Comparison of ENCODE assay signal across 16 mouse cellular contexts in genomic region chr3:41589246-41589914, GRCm38 (mm10). TPM values are rescaled to one million over a fixed set of nuclear protein-coding genes. Genes with fewer than 3 reads are reported as not detected.
A peak's percentile ranks its signal among the peaks of the same experiment; 100 is the strongest.
DNase-seq lines count a peak whose midpoint lies in the region; ATAC-seq and TF ChIP-seq lines count a peak whose summit lies in the region.
"Had no signal": no experiment of that assay in that cellular context is flagged by ENCODE, and none has a peak within 500 bp of the region (broad histone marks: within the 10 kb centered on the region; RNA-seq: fewer than 3 reads in every experiment).

No protein-coding gene starts in this region.

- 77% methylated on average over 19 of the region's 19 CpGs for WGBS in intestine, embryonic 16.5 days
- 77% methylated on average over 19 of the region's 19 CpGs for WGBS in intestine, embryonic 15.5 days
- WGBS in midbrain, postnatal 0 days, result 85% methylated on average over 19 of the region's 19 CpGs
- 79% methylated on average over 19 of the region's 19 CpGs for WGBS in midbrain, embryonic 16.5 days

- no peaks in the 10 kb centered on the region for H3K9me3 ChIP-seq in intestine, embryonic 16.5 days (ENCODE audit: control insufficient read depth, low read length)
- no peaks in the 10 kb centered on the region for H3K9me3 ChIP-seq in intestine, embryonic 15.5 days
- H3K9me3 ChIP-seq in midbrain, postnatal 0 days (ENCODE audit: low read length), result no peaks in the 10 kb centered on the region
- no peaks in the 10 kb centered on the region for H3K9me3 ChIP-seq in midbrain, embryonic 16.5 days (replicated peaks; ENCODE audit: control insufficient read depth, low read length, poor library complexity, severe bottlenecking)
- H3K9me3 ChIP-seq: limb, embryonic 12.5 days; midbrain, embryonic 12.5 days; neural tube, embryonic 12.5 days had no signal

- no peaks in the 10 kb centered on the region for H3K27me3 ChIP-seq in intestine, embryonic 16.5 days (replicated peaks; ENCODE audit: control insufficient read depth, insufficient read depth, low read length)
- no peaks in the 10 kb centered on the region for H3K27me3 ChIP-seq in intestine, embryonic 15.5 days (replicated peaks)
- no peaks in the 10 kb centered on the region for H3K27me3 ChIP-seq in midbrain, postnatal 0 days (ENCODE audit: insufficient read depth, low read length)
- H3K27me3 ChIP-seq in midbrain, embryonic 16.5 days (ENCODE audit: control insufficient read depth, insufficient read depth, low read depth, low read length), result no peaks in the 10 kb centered on the region
- H3K27me3 ChIP-seq: limb, embryonic 12.5 days; midbrain, embryonic 12.5 days; neural tube, embryonic 12.5 days had no signal

- no peak for TF ChIP-seq CTCF in midbrain, postnatal 0 days (IDR thresholded peaks at IDR 0.05)

- H3K9ac ChIP-seq in intestine, embryonic 16.5 days (ENCODE audit: low read depth, low read length), result peak overlapping the region; percentile 21
- no peak overlapping the region for H3K9ac ChIP-seq in intestine, embryonic 15.5 days
- no peak overlapping the region for H3K9ac ChIP-seq in midbrain, postnatal 0 days (replicated peaks; ENCODE audit: low read length, poor library complexity, severe bottlenecking)
- no peak overlapping the region for H3K9ac ChIP-seq in midbrain, embryonic 16.5 days (ENCODE audit: low read depth, low read length)
- H3K9ac ChIP-seq: forebrain, postnatal 0 days; limb, embryonic 12.5 days; midbrain, embryonic 12.5 days; neural tube, embryonic 12.5 days had no signal

- H3K36me3 ChIP-seq in intestine, embryonic 16.5 days (ENCODE audit: control insufficient read depth, insufficient read depth, low read length), result peaks cover 2% of the 10 kb centered on the region; the same call in 1 of the 2 replicates
- H3K36me3 ChIP-seq in intestine, embryonic 15.5 days, result 0 out of 2 replicates have a peak, but pooled peaks cover 7% of the 10 kb centered on the region
- H3K36me3 ChIP-seq in midbrain, postnatal 0 days (ENCODE audit: insufficient read depth, low read length), result peaks cover 27% of the 10 kb centered on the region
- H3K36me3 ChIP-seq in midbrain, embryonic 16.5 days (ENCODE audit: control insufficient read depth, insufficient read depth, low read length), result peaks cover 9% of the 10 kb centered on the region; the same call in 1 of the 2 replicates

- no peak overlapping the region for H3K4me2 ChIP-seq in intestine, embryonic 16.5 days (ENCODE audit: low read depth, low read length)
- H3K4me2 ChIP-seq in intestine, embryonic 15.5 days (replicated peaks), result no peak overlapping the region
- H3K4me2 ChIP-seq in midbrain, postnatal 0 days (ENCODE audit: low read depth, low read length, poor library complexity, severe bottlenecking), result no peak overlapping the region
- no peak overlapping the region for H3K4me2 ChIP-seq in midbrain, embryonic 16.5 days (ENCODE audit: low read length)
- H3K4me2 ChIP-seq: heart, embryonic 11.5 days; limb, embryonic 12.5 days; midbrain, embryonic 12.5 days; neural tube, embryonic 12.5 days had no signal

- ATAC-seq in intestine, embryonic 16.5 days, result no peak
- no peak for ATAC-seq in intestine, embryonic 15.5 days
- no peak for ATAC-seq in midbrain, postnatal 0 days (ENCODE audit: low FRiP score)
- no peak for ATAC-seq in midbrain, embryonic 16.5 days
- ATAC-seq: forebrain, postnatal 0 days had no signal

- H3K4me1 ChIP-seq in intestine, embryonic 16.5 days (ENCODE audit: control insufficient read depth, insufficient read depth, low read length), result peaks cover 36% of the 10 kb centered on the region
- H3K4me1 ChIP-seq in intestine, embryonic 15.5 days (replicated peaks), result peaks cover 22% of the 10 kb centered on the region
- H3K4me1 ChIP-seq in midbrain, postnatal 0 days (ENCODE audit: insufficient read depth, low read length), result no peaks in the 10 kb centered on the region
- no peaks in the 10 kb centered on the region for H3K4me1 ChIP-seq in midbrain, embryonic 16.5 days (ENCODE audit: control insufficient read depth, insufficient read depth, low read length)
- H3K4me1 ChIP-seq: midbrain, embryonic 12.5 days; neural tube, embryonic 12.5 days had no signal

- H3K27ac ChIP-seq in intestine, embryonic 16.5 days (ENCODE audit: low read length), result 0 out of 2 replicates have a peak overlapping the region, but pooled peaks have one; percentile 45
- H3K27ac ChIP-seq in intestine, embryonic 15.5 days, result no peak overlapping the region
- no peak overlapping the region for H3K27ac ChIP-seq in midbrain, postnatal 0 days (ENCODE audit: low read depth, low read length)
- H3K27ac ChIP-seq in midbrain, embryonic 16.5 days (ENCODE audit: low read length), result no peak overlapping the region
- H3K27ac ChIP-seq: limb, embryonic 12.5 days; midbrain, embryonic 12.5 days; neural tube, embryonic 12.5 days had no signal

- H3K4me3 ChIP-seq in intestine, embryonic 16.5 days (ENCODE audit: low read length), result no peak overlapping the region
- H3K4me3 ChIP-seq in intestine, embryonic 15.5 days (replicated peaks), result no peak overlapping the region
- H3K4me3 ChIP-seq in midbrain, postnatal 0 days (ENCODE audit: low read depth, low read length), result no peak overlapping the region
- no peak overlapping the region for H3K4me3 ChIP-seq in midbrain, embryonic 16.5 days (ENCODE audit: low read depth, low read length)
- H3K4me3 ChIP-seq: limb, embryonic 12.5 days; midbrain, embryonic 12.5 days; neural tube, embryonic 12.5 days had no signal

- peak; percentile 53 for DNase-seq in adrenal gland, postnatal 14 days
- DNase-seq in adrenal gland, adult 2 months, result no peak
- peak; percentile 75 for DNase-seq in midbrain, postnatal 0 days (ENCODE audit: low spot score)
- DNase-seq in layer of hippocampus, adult 8-10 months (ENCODE audit: low spot score in 2 of 2), result no peak
- no peak for DNase-seq in left cerebral cortex, adult 11 months (ENCODE audit: low spot score)
- DNase-seq: forebrain, postnatal 0 days; gastrocnemius, postnatal 25 days; kidney, postnatal 10 days; thymus, postnatal 4 days had no signal

RNA-seq across cellular contexts. Expression of gene Jade1, which starts 33.8 kb away (rescaled TPM):
- total RNA-seq in adrenal gland, postnatal 14 days (2021), result 42.8 and 43.5 TPM in 2 replicates
- total RNA-seq in adrenal gland, adult 2 months (2021), result 10 to 100 TPM; 33.2 to 58.2 TPM
- polyA plus RNA-seq in adrenal gland, adult 2 months (2012; rRNA removed), result 21.4 and 64.9 TPM in 2 replicates
- 14.8 and 16.9 TPM in 2 replicates for polyA plus RNA-seq in intestine, embryonic 16.5 days (2015; fragmentation: Nextera tagmentation; extraction: Ambion mirVana)
- 21.8 and 24.1 TPM in 2 replicates for polyA plus RNA-seq in intestine, embryonic 15.5 days (2015; fragmentation: Nextera tagmentation; extraction: Ambion mirVana)
- total RNA-seq in midbrain, postnatal 0 days (2014; rRNA removed), result 18.8 and 21.8 TPM in 2 replicates
- polyA plus RNA-seq in midbrain, postnatal 0 days (2015; fragmentation: Nextera tagmentation; extraction: Ambion mirVana), result 15.0 and 16.7 TPM in 2 replicates
- polyA plus RNA-seq in midbrain, embryonic 16.5 days (2015; fragmentation: Nextera tagmentation; extraction: Ambion mirVana), result 13.2 and 14.2 TPM in 2 replicates
- total RNA-seq in layer of hippocampus, adult 8-10 months (2022), result 10 to 100 TPM; 32.3 to 41.8 (median 37.1) TPM

Comparison
In these comparisons a context has a peak if more than half of its experiments do, and no peak if none do; other contexts are left out.
1. DNase-seq: peak in adrenal gland, postnatal 14 days (single experiment) and midbrain, postnatal 0 days (single experiment); none in adrenal gland, adult 2 months (single experiment), layer of hippocampus, adult 8-10 months (0 of 2) and left cerebral cortex, adult 11 months (single experiment).